Mouse (Mus musculus) intestine, postnatal 0 days (tissue): ENCODE results near the gene Gfra4. TPM values are rescaled to one million over a fixed set of nuclear protein-coding genes. Genes with fewer than 3 reads are reported as not detected.

Experiments
- ATAC-seq: fragments of 200-750 bp; cut with Nextera tagmentation; 2 replicates; pipeline ENCODE4 v1.8.0; 2017; ENCODE audit warnings: mild to moderate bottlenecking, moderate TSS enrichment, moderate library complexity
- H3K27ac ChIP-seq: fragments of 300-500 bp; sonication (generic); 2 replicates; pipeline ENCODE4 v1.5.1; 2014; ENCODE audit warnings: mild to moderate bottlenecking, low read depth, low read length, moderate library complexity
- H3K27me3 ChIP-seq: fragments of 300-500 bp; sonication (generic); replicated peaks from 2 replicates; pipeline ENCODE4 v1.6.1; 2014; ENCODE audit warnings: low read length, mixed read lengths; ENCODE audit not compliant: control insufficient read depth, insufficient read depth
- H3K36me3 ChIP-seq: fragments of 300-500 bp; sonication (generic); 2 replicates; pipeline ENCODE4 v1.6.1; 2014; ENCODE audit warnings: mild to moderate bottlenecking, moderate library complexity; ENCODE audit not compliant: control insufficient read depth, insufficient read depth
- H3K4me1 ChIP-seq: fragments of 300-500 bp; sonication (generic); replicated peaks from 2 replicates; pipeline ENCODE4 v1.6.1; 2014; ENCODE audit warnings: antibody characterized with exemption, low read length, mixed read lengths; ENCODE audit not compliant: control insufficient read depth, insufficient read depth
- H3K4me2 ChIP-seq: fragments of 300-500 bp; sonication (generic); replicated peaks from 2 replicates; pipeline ENCODE4 v1.6.1; 2014; ENCODE audit warnings: low read depth, mild to moderate bottlenecking, moderate library complexity
- H3K4me3 ChIP-seq: fragments of 300-500 bp; sonication (generic); 2 replicates; pipeline ENCODE4 v1.5.1; 2014; ENCODE audit warnings: low read depth, low read length
- H3K9ac ChIP-seq: fragments of 300-500 bp; sonication (generic); 2 replicates; pipeline ENCODE4 v1.6.1; 2014; ENCODE audit warnings: mild to moderate bottlenecking, low read depth, low read length
- H3K9me3 ChIP-seq: fragments of 300-500 bp; sonication (generic); 2 replicates; pipeline ENCODE4 v1.6.1; 2016; ENCODE audit warnings: mixed run types; ENCODE audit not compliant: control insufficient read depth
- CTCF ChIP-seq: sonication (generic); IDR thresholded peaks from 2 replicates; pipeline ENCODE4 v1.5.1; 2016; ENCODE audit warnings: low read depth, mild to moderate bottlenecking, control low read depth, antibody characterized with exemption, moderate library complexity
- WGBS: fragments of 180-500 bp; shearing (Covaris S2); extraction: QIAGEN DNeasy Blood & Tissue Kit; methylation state at CpG from one replicate; pipeline ENCODE4 v1.1.7; 2014; 5-methylcytosine and 5-hydroxymethylcytosine counted together
- polyA plus RNA-seq: library from polyadenylated mRNA; unstranded; fragments of >200 nt; fragmentation: Nextera tagmentation; extraction: Ambion mirVana; gene quantifications from 2 replicates; pipeline ENCODE4 v1.2.1, GENCODE M21; 2015

Gene Gfra4
- polyA plus RNA-seq, 1 experiment from 2014 or later, result 3.8 TPM

DNA sequence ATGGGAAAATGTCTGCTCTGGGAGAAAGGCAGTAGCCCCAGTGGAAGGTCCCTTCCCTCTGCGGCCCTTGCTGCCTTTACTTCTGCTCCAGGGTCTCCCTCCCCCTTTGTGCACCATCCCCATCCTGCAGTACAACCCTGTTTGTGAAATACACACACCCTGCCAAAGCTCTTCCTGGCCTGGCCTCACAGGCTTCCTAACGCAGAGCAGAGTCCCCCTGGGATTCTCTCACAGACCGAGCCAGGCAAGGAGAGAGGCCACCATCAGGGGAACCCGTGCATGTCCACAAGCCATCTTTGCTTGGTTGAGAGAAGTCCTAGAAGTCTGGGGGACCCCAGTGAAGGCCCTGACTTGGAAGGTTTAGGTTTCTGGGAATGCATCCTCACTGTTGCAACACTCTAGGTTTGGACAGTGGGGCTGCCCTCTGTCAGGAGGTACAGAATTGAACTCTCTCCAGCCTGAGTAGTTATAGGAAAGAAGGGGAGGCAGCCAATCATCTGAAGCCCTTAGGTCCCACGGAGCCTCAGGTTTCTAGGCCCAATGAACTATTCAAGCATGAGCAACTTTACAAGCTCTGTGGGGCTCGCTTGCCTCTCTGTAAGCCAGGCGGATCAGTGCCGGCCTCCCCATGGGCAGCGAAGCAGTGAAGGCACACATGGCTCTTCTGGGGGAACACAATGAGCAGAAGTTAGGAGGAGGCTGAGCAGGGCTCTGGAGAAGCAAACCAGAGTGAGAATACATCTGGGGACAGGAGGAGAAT, 17.1 kb upstream of the Gfra4 start:
- H3K9me3 ChIP-seq, result no peaks in the 10 kb centered on the region
- no peak overlapping the region for H3K4me3 ChIP-seq
- no peak overlapping the region for H3K4me2 ChIP-seq
- H3K27ac ChIP-seq, result no peak overlapping the region
- no peaks in the 10 kb centered on the region for H3K36me3 ChIP-seq
- H3K27me3 ChIP-seq, result peaks cover 20% of the 10 kb centered on the region
- WGBS, result 78% methylated on average over 9 of the region's 9 CpGs
- no peaks in the 10 kb centered on the region for H3K4me1 ChIP-seq
- H3K9ac ChIP-seq, result no peak overlapping the region
- no peak for TF ChIP-seq CTCF
- ATAC-seq, result no peak

DNA sequence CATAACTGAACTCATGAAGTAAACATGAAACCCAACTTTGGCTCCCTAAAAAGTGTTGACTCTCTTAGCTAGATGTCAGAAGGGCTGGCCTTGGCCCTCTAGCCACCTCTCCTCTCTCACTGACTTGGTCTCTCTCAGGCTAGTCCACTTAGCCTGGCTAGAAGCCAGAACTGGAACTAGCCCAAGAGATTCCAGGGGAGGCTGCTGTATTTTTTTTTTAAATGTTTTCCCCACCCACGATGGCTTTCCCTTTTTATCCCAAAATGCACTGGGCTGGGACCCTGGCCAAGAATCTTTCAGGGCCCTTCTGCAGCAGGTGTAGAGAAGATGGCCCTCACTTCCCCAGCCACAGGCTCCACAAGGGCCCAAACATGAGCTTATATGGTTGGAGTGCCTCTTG, 16.5 kb upstream of the Gfra4 start:
- WGBS, result 39% methylated on average over 1 of the region's 1 CpGs
- H3K9me3 ChIP-seq, result no peaks in the 10 kb centered on the region

DNA sequence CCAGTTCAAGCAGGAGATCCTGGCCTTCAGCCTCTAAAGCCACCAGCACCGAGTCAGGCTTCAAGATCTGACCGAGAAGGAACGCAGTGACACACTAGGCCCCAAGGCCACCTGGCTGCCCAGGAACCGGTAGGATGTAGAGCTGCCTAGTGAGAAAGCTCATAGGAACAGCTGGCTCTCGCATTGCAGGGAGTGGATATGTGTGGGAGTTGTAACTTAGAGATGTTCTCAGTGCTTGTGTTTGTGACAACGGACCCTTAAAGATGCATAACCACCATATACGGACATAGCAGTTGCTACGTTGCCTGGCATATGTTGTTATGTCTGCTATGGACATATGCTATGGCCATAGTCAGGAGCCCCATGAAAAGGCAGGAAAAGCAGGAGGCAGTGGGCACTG, 15.8 kb upstream of the Gfra4 start:
- no peak for ATAC-seq
- Histone ChIP-seq H3K4me1 (no peaks in the 10 kb centered on the region), H3K9ac (no peak overlapping the region), H3K9me3 (no peaks in the 10 kb centered on the region), H3K4me3 (no peak overlapping the region), H3K27ac (no peak overlapping the region), H3K4me2 (no peak overlapping the region), H3K27me3 (peaks cover 29% of the 10 kb centered on the region), H3K36me3 (no peaks in the 10 kb centered on the region)
- 92% methylated on average over 8 of the region's 8 CpGs for WGBS
- TF ChIP-seq CTCF, result no peak

More for the DNA sequence above, 16.5 kb upstream of the Gfra4 start:
- Histone ChIP-seq H3K4me2 (no peak overlapping the region), H3K4me3 (no peak overlapping the region), H3K4me1 (no peaks in the 10 kb centered on the region), H3K27ac (no peak overlapping the region), H3K27me3 (peaks cover 23% of the 10 kb centered on the region), H3K36me3 (no peaks in the 10 kb centered on the region), H3K9ac (no peak overlapping the region)
- no peak for TF ChIP-seq CTCF
- ATAC-seq, result no peak

DNA sequence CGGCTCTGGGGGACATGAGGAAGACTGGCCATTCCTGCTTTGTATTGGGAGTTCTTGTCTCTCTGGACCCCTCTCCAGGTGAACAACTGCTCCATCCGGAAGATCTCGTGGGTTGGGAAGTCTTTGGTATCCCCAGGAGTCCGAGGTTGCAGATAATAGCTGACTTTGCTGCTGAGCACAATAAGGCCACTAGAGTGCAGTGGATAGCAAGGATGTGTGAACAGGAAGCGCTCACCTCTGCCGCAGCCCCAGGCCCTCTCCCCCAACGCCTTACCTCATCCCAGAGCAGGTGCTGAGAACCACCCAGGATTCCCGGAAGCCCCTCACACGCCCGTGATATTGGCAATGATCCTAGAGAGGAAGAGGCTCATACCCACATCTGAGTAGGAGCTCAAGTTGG, 13.3 kb upstream of the Gfra4 start:
- TF ChIP-seq CTCF, result peak; percentile 82
- no peaks in the 10 kb centered on the region for H3K9me3 ChIP-seq
- 4% methylated on average over 10 of the region's 10 CpGs for WGBS
- no peaks in the 10 kb centered on the region for H3K4me1 ChIP-seq
- no peaks in the 10 kb centered on the region for H3K36me3 ChIP-seq
- peaks cover 36% of the 10 kb centered on the region for H3K27me3 ChIP-seq
- H3K4me2 ChIP-seq, result peak overlapping the region; percentile 35; the same call in 1 of the 2 replicates
- H3K27ac ChIP-seq, result no peak overlapping the region
- no peak overlapping the region for H3K4me3 ChIP-seq
- H3K9ac ChIP-seq, result no peak overlapping the region
- 0 out of 2 replicates have a peak, but pooled peaks have one; percentile 23 for ATAC-seq

DNA sequence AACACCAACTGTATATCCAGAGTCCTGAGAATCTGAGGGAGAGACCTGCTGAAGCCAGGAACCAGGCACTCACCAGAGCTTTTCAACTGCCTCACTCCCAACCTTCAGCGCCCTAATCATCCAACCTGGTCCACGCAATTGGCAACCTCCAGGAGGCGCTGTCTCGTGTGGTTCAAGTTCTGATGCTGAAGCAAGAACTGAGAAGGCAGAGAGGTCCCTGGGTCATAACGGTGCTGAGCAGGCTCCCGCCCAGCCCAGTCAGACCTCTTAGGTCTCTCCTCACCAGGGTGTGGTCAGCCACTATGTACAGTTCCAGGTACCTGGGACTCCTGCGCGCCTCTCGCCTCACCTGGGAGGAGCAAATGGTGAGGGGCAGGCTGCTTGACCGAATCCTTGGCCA, 12.7 kb upstream of the Gfra4 start:
- H3K27ac ChIP-seq, result no peak overlapping the region
- H3K36me3 ChIP-seq, result no peaks in the 10 kb centered on the region
- 12% methylated on average over 10 of the region's 10 CpGs for WGBS
- H3K4me1 ChIP-seq, result no peaks in the 10 kb centered on the region
- H3K4me2 ChIP-seq, result peak overlapping the region; percentile 35; the same call in 1 of the 2 replicates
- no peak for ATAC-seq
- TF ChIP-seq CTCF, result peak; percentile 84
- no peak overlapping the region for H3K9ac ChIP-seq
- no peak overlapping the region for H3K4me3 ChIP-seq
- peaks cover 36% of the 10 kb centered on the region for H3K27me3 ChIP-seq
- H3K9me3 ChIP-seq, result no peaks in the 10 kb centered on the region

DNA sequence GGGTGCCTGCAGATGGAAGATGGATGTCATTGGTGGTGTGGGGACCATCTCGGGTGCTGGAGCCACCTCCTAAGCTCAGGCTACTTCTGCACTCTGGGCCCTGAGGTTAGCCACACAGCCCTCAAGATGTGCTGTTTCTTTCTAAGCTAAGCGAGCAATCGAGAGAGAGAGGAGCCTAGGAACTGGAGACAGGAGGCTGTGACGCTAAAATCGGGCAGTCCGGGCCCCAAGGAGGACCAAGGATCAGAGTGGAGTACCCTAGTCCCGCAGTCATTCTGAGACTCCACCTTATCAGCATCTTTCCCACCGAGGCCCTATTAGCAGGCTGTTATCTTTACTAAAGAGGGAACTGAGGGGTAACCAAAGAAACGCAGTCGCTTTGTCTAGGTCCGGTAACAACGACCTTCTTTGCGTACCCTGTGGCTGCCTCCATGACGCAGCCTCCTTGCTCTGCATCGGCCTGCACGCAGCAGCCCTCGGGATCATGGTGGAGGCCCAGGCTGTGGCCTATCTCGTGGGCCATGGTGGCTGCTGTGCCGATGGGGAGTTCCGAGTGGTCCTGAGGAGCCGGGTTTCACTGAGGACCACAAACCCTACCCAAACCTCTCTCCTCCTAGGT, 11.9 kb upstream of the Gfra4 start:
- TF ChIP-seq CTCF, result no peak
- Histone ChIP-seq H3K9me3 (no peaks in the 10 kb centered on the region), H3K4me1 (no peaks in the 10 kb centered on the region), H3K9ac (no peak overlapping the region), H3K36me3 (no peaks in the 10 kb centered on the region), H3K27ac (no peak overlapping the region), H3K4me3 (peak overlapping the region; percentile 23), H3K27me3 (peaks cover 36% of the 10 kb centered on the region), H3K4me2 (peak overlapping the region; percentile 51)
- WGBS, result 7% methylated on average over 21 of the region's 21 CpGs
- ATAC-seq, result no peak
